Mouse (Mus musculus): Measurements from ENCODE around the gene Fndc3b. TPM values are rescaled to one million over a fixed set of nuclear protein-coding genes. Genes with fewer than 3 reads are reported as not detected.
"Not testable (repeated sequence)": the region's sequence is repeated elsewhere in the genome, so short reads cannot be mapped to it uniquely, and the experiment has no call there.

Gene Fndc3b
- total RNA-seq, 2 experiments from 2014 or later, result 30.8 to 35.4 TPM

GRCm38 (mm10) chr3:27456514-27456913 lies 254.6 kb downstream of the Fndc3b start:
- intact Hi-C loops (cut with DNase I; ENCODE audit: low total_unique reads), result no loop called here
- DNase-seq, result no peak

- DNase-seq, result no peak
- intact Hi-C loops (cut with DNase I; ENCODE audit: low total_unique reads), result no loop called here
These were observed 256.5 kb downstream of the Fndc3b start for GRCm38 (mm10) chr3:27454402-27455195.

- intact Hi-C loops (cut with DNase I; ENCODE audit: low total_unique reads), result no loop called here
- no peak for DNase-seq
These were observed 257.5 kb downstream of the Fndc3b start for GRCm38 (mm10) chr3:27453453-27454098.

GRCm38 (mm10) chr3:27449447-27449846 lies 261.7 kb downstream of the Fndc3b start:
- intact Hi-C loops (cut with DNase I; ENCODE audit: low total_unique reads), result no loop called here
- DNase-seq, result no peak

- intact Hi-C loops (cut with DNase I; ENCODE audit: low total_unique reads), result no loop called here
- DNase-seq, result no peak
These were observed 262.7 kb downstream of the Fndc3b start for GRCm38 (mm10) chr3:27448367-27448766.

- intact Hi-C loops (cut with DNase I; ENCODE audit: low total_unique reads), result no loop called here
These were observed 271.4 kb downstream of the Fndc3b start for GRCm38 (mm10) chr3:27439704-27440103.

GRCm38 (mm10) chr3:27435096-27435620 lies 275.9 kb downstream of the Fndc3b start:
- intact Hi-C loops (cut with DNase I; ENCODE audit: low total_unique reads), result no loop called here
- no peak for DNase-seq

More at GRCm38 (mm10) chr3:27439704-27440103, 271.4 kb downstream of the Fndc3b start:
- DNase-seq, result no peak

GRCm38 (mm10) chr3:27432981-27433380 lies 278.1 kb downstream of the Fndc3b start:
- DNase-seq, result no peak
- intact Hi-C loops (cut with DNase I; ENCODE audit: low total_unique reads), result no loop called here

- DNase-seq, result peak; percentile 45
- intact Hi-C loops (cut with DNase I; ENCODE audit: low total_unique reads), result no loop called here
These were observed 280.4 kb downstream of the Fndc3b start for GRCm38 (mm10) chr3:27430621-27431263.

- DNase-seq, result no peak
- intact Hi-C loops (cut with DNase I; ENCODE audit: low total_unique reads), result no loop called here
These were observed 283.7 kb downstream of the Fndc3b start for GRCm38 (mm10) chr3:27427406-27427805.

- DNase-seq, result no peak
- intact Hi-C loops (cut with DNase I; ENCODE audit: low total_unique reads), result no loop called here
These were observed 286.9 kb downstream of the Fndc3b start for GRCm38 (mm10) chr3:27424049-27424667.

- DNase-seq, result no peak
- intact Hi-C loops (cut with DNase I; ENCODE audit: low total_unique reads), result no loop called here
These were observed 288.6 kb downstream of the Fndc3b start for GRCm38 (mm10) chr3:27422521-27422920.

- intact Hi-C loops (cut with DNase I; ENCODE audit: low total_unique reads), result no loop called here
- no peak for DNase-seq
These were observed 289.1 kb downstream of the Fndc3b start for GRCm38 (mm10) chr3:27421980-27422379.

GRCm38 (mm10) chr3:27418602-27419001 lies 292.5 kb downstream of the Fndc3b start:
- intact Hi-C loops (cut with DNase I; ENCODE audit: low total_unique reads), result no loop called here
- no peak for DNase-seq

- no peak for DNase-seq
- intact Hi-C loops (cut with DNase I; ENCODE audit: low total_unique reads), result no loop called here
These were observed 294.3 kb downstream of the Fndc3b start for GRCm38 (mm10) chr3:27416786-27417185.

GRCm38 (mm10) chr3:27413566-27413965 lies 297.5 kb downstream of the Fndc3b start:
- intact Hi-C loops (cut with DNase I; ENCODE audit: low total_unique reads), result no loop called here
- no peak for DNase-seq

- intact Hi-C loops (cut with DNase I; ENCODE audit: low total_unique reads), result no loop called here
- no peak for DNase-seq
These were observed 299.8 kb downstream of the Fndc3b start for GRCm38 (mm10) chr3:27411286-27411685.

GRCm38 (mm10) chr3:27408564-27408963 lies 302.5 kb downstream of the Fndc3b start:
- intact Hi-C loops (cut with DNase I; ENCODE audit: low total_unique reads), result no loop called here
- DNase-seq, result no peak

GRCm38 (mm10) chr3:27406440-27406839 lies 304.7 kb downstream of the Fndc3b start:
- intact Hi-C loops (cut with DNase I; ENCODE audit: low total_unique reads), result no loop called here
- no peak for DNase-seq

GRCm38 (mm10) chr3:27400996-27401395 lies 310.1 kb downstream of the Fndc3b start:
- intact Hi-C loops (cut with DNase I; ENCODE audit: low total_unique reads), result not testable (repeated sequence)

More at GRCm38 (mm10) chr3:27400996-27401395, 310.1 kb downstream of the Fndc3b start:
- DNase-seq, result not testable (repeated sequence)

Measured in gastrocnemius, postnatal 14 days (tissue).